Mouse (Mus musculus) intestine, postnatal 0 days (tissue): ENCODE measurements around the gene Rnft1. TPM values are rescaled to one million over a fixed set of nuclear protein-coding genes. Genes with fewer than 3 reads are reported as not detected.

Experiments
- ATAC-seq: fragments of 200-750 bp; cut with Nextera tagmentation; 2 replicates; pipeline ENCODE4 v1.8.0; 2017; ENCODE audit warnings: mild to moderate bottlenecking, moderate TSS enrichment, moderate library complexity
- H3K27ac ChIP-seq: fragments of 300-500 bp; sonication (generic); 2 replicates; pipeline ENCODE4 v1.5.1; 2014; ENCODE audit warnings: mild to moderate bottlenecking, low read depth, low read length, moderate library complexity
- H3K27me3 ChIP-seq: fragments of 300-500 bp; sonication (generic); replicated peaks from 2 replicates; pipeline ENCODE4 v1.6.1; 2014; ENCODE audit warnings: low read length, mixed read lengths; ENCODE audit not compliant: control insufficient read depth, insufficient read depth
- H3K36me3 ChIP-seq: fragments of 300-500 bp; sonication (generic); 2 replicates; pipeline ENCODE4 v1.6.1; 2014; ENCODE audit warnings: mild to moderate bottlenecking, moderate library complexity; ENCODE audit not compliant: control insufficient read depth, insufficient read depth
- H3K4me1 ChIP-seq: fragments of 300-500 bp; sonication (generic); replicated peaks from 2 replicates; pipeline ENCODE4 v1.6.1; 2014; ENCODE audit warnings: antibody characterized with exemption, low read length, mixed read lengths; ENCODE audit not compliant: control insufficient read depth, insufficient read depth
- H3K4me2 ChIP-seq: fragments of 300-500 bp; sonication (generic); replicated peaks from 2 replicates; pipeline ENCODE4 v1.6.1; 2014; ENCODE audit warnings: low read depth, mild to moderate bottlenecking, moderate library complexity
- H3K4me3 ChIP-seq: fragments of 300-500 bp; sonication (generic); 2 replicates; pipeline ENCODE4 v1.5.1; 2014; ENCODE audit warnings: low read depth, low read length
- H3K9ac ChIP-seq: fragments of 300-500 bp; sonication (generic); 2 replicates; pipeline ENCODE4 v1.6.1; 2014; ENCODE audit warnings: mild to moderate bottlenecking, low read depth, low read length
- H3K9me3 ChIP-seq: fragments of 300-500 bp; sonication (generic); 2 replicates; pipeline ENCODE4 v1.6.1; 2016; ENCODE audit warnings: mixed run types; ENCODE audit not compliant: control insufficient read depth
- CTCF ChIP-seq: sonication (generic); IDR thresholded peaks from 2 replicates; pipeline ENCODE4 v1.5.1; 2016; ENCODE audit warnings: low read depth, mild to moderate bottlenecking, control low read depth, antibody characterized with exemption, moderate library complexity
- WGBS: fragments of 180-500 bp; shearing (Covaris S2); extraction: QIAGEN DNeasy Blood & Tissue Kit; methylation state at CpG from one replicate; pipeline ENCODE4 v1.1.7; 2014; 5-methylcytosine and 5-hydroxymethylcytosine counted together
- polyA plus RNA-seq: library from polyadenylated mRNA; unstranded; fragments of >200 nt; fragmentation: Nextera tagmentation; extraction: Ambion mirVana; gene quantifications from 2 replicates; pipeline ENCODE4 v1.2.1, GENCODE M21; 2015

The Rnft1 gene
- polyA plus RNA-seq, 1 experiment from 2014 or later, result 48.5 TPM

- TF ChIP-seq CTCF, result no peak
- Histone ChIP-seq H3K4me3 (no peak overlapping the region), H3K27ac (no peak overlapping the region), H3K36me3 (no peaks in the 10 kb centered on the region), H3K9me3 (no peaks in the 10 kb centered on the region), H3K27me3 (no peaks in the 10 kb centered on the region), H3K4me2 (peak overlapping the region; percentile 80; the same call in 1 of the 2 replicates), H3K9ac (no peak overlapping the region), H3K4me1 (no peaks in the 10 kb centered on the region)
- WGBS, result 79% methylated on average over 1 of the region's 1 CpGs
- no peak for ATAC-seq
These were observed 58.4 kb downstream of the Rnft1 start for GRCm38 (mm10) chr11:86542851-86543250.

DNA sequence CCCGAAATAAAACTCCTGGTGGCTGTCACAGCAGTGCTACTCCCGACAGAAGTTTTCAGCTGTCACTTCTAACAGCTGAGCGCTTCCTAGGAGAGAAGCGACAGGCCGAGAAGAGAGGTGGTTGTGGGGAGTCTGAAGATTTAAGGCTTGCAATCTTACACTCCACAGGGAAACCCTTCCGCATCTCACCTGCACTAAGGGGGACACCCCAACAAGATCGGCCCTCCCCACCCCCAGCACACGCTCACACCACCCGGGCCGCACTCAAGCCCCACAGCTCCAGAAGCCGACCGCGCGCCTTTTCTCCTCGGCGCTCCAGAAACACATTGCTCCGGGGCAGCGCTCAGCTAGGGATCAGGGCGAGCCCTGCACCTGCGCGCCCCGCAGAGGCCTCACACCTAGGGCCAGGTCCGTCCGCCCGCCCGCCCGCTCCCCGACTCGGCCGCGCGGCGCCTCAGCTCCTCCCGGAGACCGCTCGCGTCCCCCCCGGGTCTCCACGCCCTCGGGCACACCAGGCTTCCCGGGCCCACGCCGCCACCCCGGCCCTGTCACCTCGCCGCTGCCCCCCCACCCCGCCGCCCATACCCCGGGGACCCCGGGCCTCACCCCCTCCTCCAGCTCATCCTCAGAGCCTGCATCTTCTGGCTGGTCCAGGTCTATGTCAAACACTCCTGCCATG, 59.6 kb downstream of the Rnft1 start:
- Histone ChIP-seq H3K27ac (peak overlapping the region; percentile 91), H3K4me1 (no peaks in the 10 kb centered on the region), H3K4me2 (peak overlapping the region; percentile 80), H3K4me3 (peak overlapping the region; percentile 85), H3K27me3 (no peaks in the 10 kb centered on the region), H3K9me3 (no peaks in the 10 kb centered on the region), H3K36me3 (peaks cover 4% of the 10 kb centered on the region; the same call in 1 of the 2 replicates), H3K9ac (peak overlapping the region; percentile 95)
- WGBS, result under 1% methylated on average over 45 of the region's 50 CpGs
- TF ChIP-seq CTCF, result no peak
- ATAC-seq, result peak; percentile 82

GRCm38 (mm10) chr11:86544639-86545299, 60.3 kb downstream of the Rnft1 start, which contains the start of the genes Rps6kb1 and Tubd1:
Rps6kb1 (minus strand) TSS chr11:86544805.
Tubd1 (plus strand) TSS chr11:86544991.
- TF ChIP-seq CTCF, result no peak
- WGBS, result under 1% methylated on average over 43 of the region's 43 CpGs
- peak within 1 kb of the TSS; percentile 91 for H3K27ac ChIP-seq
- no peaks in the 10 kb centered on the region for H3K4me1 ChIP-seq
- H3K4me3 ChIP-seq, result peak within 1 kb of the TSS; percentile 85
- H3K4me2 ChIP-seq, result peak within 1 kb of the TSS; percentile 80
- peaks cover 11% of the 10 kb centered on the region; the same call in 1 of the 2 replicates for H3K36me3 ChIP-seq
- H3K27me3 ChIP-seq, result no peaks in the 10 kb centered on the region
- no peaks in the 10 kb centered on the region for H3K9me3 ChIP-seq
- peak within 1 kb of the TSS; percentile 95 for H3K9ac ChIP-seq
- ATAC-seq, result peak; percentile 98

GRCm38 (mm10) chr11:86545556-86545955, 61.1 kb downstream of the Rnft1 start:
- no peak for ATAC-seq
- peak overlapping the region; percentile 85 for H3K4me3 ChIP-seq
- no peaks in the 10 kb centered on the region for H3K4me1 ChIP-seq
- H3K27me3 ChIP-seq, result no peaks in the 10 kb centered on the region
- 78% methylated on average over 8 of the region's 8 CpGs for WGBS
- no peaks in the 10 kb centered on the region for H3K9me3 ChIP-seq
- H3K9ac ChIP-seq, result peak overlapping the region; percentile 95; the same call in 1 of the 2 replicates
- H3K36me3 ChIP-seq, result peaks cover 14% of the 10 kb centered on the region; the same call in 1 of the 2 replicates
- no peak for TF ChIP-seq CTCF
- H3K27ac ChIP-seq, result peak overlapping the region; percentile 91; the same call in 1 of the 2 replicates
- peak overlapping the region; percentile 66 for H3K4me2 ChIP-seq

GRCm38 (mm10) chr11:86547412-86547811, 63.0 kb downstream of the Rnft1 start:
- no peak overlapping the region for H3K4me2 ChIP-seq
- no peak overlapping the region for H3K27ac ChIP-seq
- H3K4me3 ChIP-seq, result no peak overlapping the region
- ATAC-seq, result no peak
- no peaks in the 10 kb centered on the region for H3K27me3 ChIP-seq
- peak; percentile 45 for TF ChIP-seq CTCF
- H3K4me1 ChIP-seq, result no peaks in the 10 kb centered on the region
- no peaks in the 10 kb centered on the region for H3K9me3 ChIP-seq
- H3K36me3 ChIP-seq, result peaks cover 16% of the 10 kb centered on the region; the same call in 1 of the 2 replicates
- WGBS, result 87% methylated on average over 1 of the region's 1 CpGs
- no peak overlapping the region for H3K9ac ChIP-seq

Other genes starting within 250 kb of the Rnft1 start
- gene Ints2, start 227.1 kb upstream of the Rnft1 start, polyA plus RNA-seq, result 4.1 and 5.2 TPM in 2 replicates
- 6.1 and 6.4 TPM in 2 replicates for gene Med13, start 127.1 kb upstream of the Rnft1 start, polyA plus RNA-seq
- 37.9 and 39.9 TPM in 2 replicates for gene Rps6kb1, start 60.1 kb downstream of the Rnft1 start, polyA plus RNA-seq
- gene Tubd1, start 60.3 kb downstream of the Rnft1 start, polyA plus RNA-seq, result 4.7 and 5.9 TPM in 2 replicates
- 387 and 408 TPM in 2 replicates for gene Vmp1, start 199.2 kb downstream of the Rnft1 start, polyA plus RNA-seq
- 14.2 and 14.6 TPM in 2 replicates for gene Ptrh2, start 199.3 kb downstream of the Rnft1 start, polyA plus RNA-seq